Mouse (Mus musculus) lung, postnatal 0 days (tissue): Measurements from ENCODE around the gene Sft2d1. TPM values are rescaled to one million over a fixed set of nuclear protein-coding genes. Genes with fewer than 3 reads are reported as not detected.

Experiments
- ATAC-seq: fragments of 200-750 bp; cut with Nextera tagmentation; 2 replicates; pipeline ENCODE4 v1.8.0; 2017; ENCODE audit warnings: moderate library complexity
- DNase-seq: peaks from one replicate; pipeline ENCODE4 v3.0.0-alpha.2; 2016; ENCODE audit warnings: low spot score
- H3K27ac ChIP-seq: fragments of 300-500 bp; sonication (generic); 2 replicates; pipeline ENCODE4 v1.5.1; 2014; ENCODE audit warnings: antibody characterized with exemption, mild to moderate bottlenecking, low read length, mixed read lengths
- H3K27me3 ChIP-seq: fragments of 300-500 bp; sonication (generic); replicated peaks from 2 replicates; pipeline ENCODE4 v1.6.1; 2014; ENCODE audit warnings: low read length, mixed read lengths; ENCODE audit not compliant: insufficient read depth
- H3K36me3 ChIP-seq: fragments of 300-500 bp; sonication (generic); 2 replicates; pipeline ENCODE4 v1.6.1; 2014; ENCODE audit warnings: low read length, mixed read lengths; ENCODE audit not compliant: insufficient read depth
- H3K4me1 ChIP-seq: fragments of 300-500 bp; sonication (generic); 2 replicates; pipeline ENCODE4 v1.6.1; 2014; ENCODE audit warnings: antibody characterized with exemption, low read depth, low read length, mixed read lengths; ENCODE audit not compliant: insufficient read depth
- H3K4me2 ChIP-seq: fragments of 300-500 bp; sonication (generic); replicated peaks from 2 replicates; pipeline ENCODE4 v1.6.1; 2014; ENCODE audit warnings: low read depth, mild to moderate bottlenecking, low read length, moderate library complexity, mixed read lengths
- H3K4me3 ChIP-seq: fragments of 300-500 bp; sonication (generic); 2 replicates; pipeline ENCODE4 v1.5.1; 2014; ENCODE audit warnings: low read depth, low read length
- H3K9ac ChIP-seq: fragments of 300-500 bp; sonication (generic); replicated peaks from 2 replicates; pipeline ENCODE4 v1.6.1; 2014; ENCODE audit warnings: low read depth, mild to moderate bottlenecking
- H3K9me3 ChIP-seq: fragments of 300-500 bp; sonication (generic); 2 replicates; pipeline ENCODE4 v1.6.1; 2016; ENCODE audit warnings: low read length, mixed read lengths
- CTCF ChIP-seq: IDR thresholded peaks from 2 replicates; pipeline ENCODE4 v1.5.1; 2016; ENCODE audit warnings: antibody characterized with exemption, mild to moderate bottlenecking
- EP300 ChIP-seq: IDR thresholded peaks from 2 replicates; pipeline ENCODE4 v1.6.1; 2016; ENCODE audit warnings: antibody characterized with exemption, mild to moderate bottlenecking, control low read depth
- WGBS: fragments of 180-500 bp; shearing (Covaris S2); extraction: QIAGEN DNeasy Blood & Tissue Kit; methylation state at CpG from one replicate; pipeline ENCODE4 v1.1.7; 2014; 5-methylcytosine and 5-hydroxymethylcytosine counted together
- polyA plus RNA-seq: library from polyadenylated mRNA; unstranded; fragments of >200 nt; fragmentation: Nextera tagmentation; extraction: Ambion mirVana; gene quantifications from 2 replicates; pipeline ENCODE4 v1.2.1, GENCODE M21; 2015

The Sft2d1 gene
- polyA plus RNA-seq, 1 experiment from 2014 or later: 115 TPM

DNA sequence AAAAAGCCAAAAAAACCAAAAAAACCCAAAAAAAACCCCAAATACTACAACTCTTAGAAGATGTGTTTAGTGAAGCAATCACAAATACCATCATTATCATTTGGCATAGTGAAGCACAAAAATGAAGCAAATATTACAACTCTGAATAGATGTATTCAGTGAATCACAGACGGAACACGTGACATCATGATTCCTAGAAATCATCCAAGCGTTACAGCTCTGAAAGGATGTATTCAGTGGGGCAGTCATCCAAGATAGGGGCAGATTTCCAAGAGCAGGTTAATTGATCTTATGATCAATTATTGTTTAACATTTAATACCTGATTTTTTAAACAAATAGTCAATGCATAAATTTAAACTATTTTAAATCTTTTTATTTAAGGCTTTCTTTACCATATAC lies 33.6 kb upstream of the Sft2d1 start:
- H3K4me1 ChIP-seq: 0 out of 2 replicates have a peak, but pooled peaks cover 1% of the 10 kb centered on the region
- H3K36me3 ChIP-seq: no peaks in the 10 kb centered on the region
- no peak overlapping the region for H3K4me3 ChIP-seq
- no peaks in the 10 kb centered on the region for H3K9me3 ChIP-seq
- H3K27ac ChIP-seq: no peak overlapping the region
- H3K9ac ChIP-seq: no peak overlapping the region
- DNase-seq (no peak), ATAC-seq (no peak)
- WGBS: 86% methylated on average over 3 of the region's 3 CpGs
- H3K27me3 ChIP-seq: no peaks in the 10 kb centered on the region
- no peak for TF ChIP-seq EP300
- TF ChIP-seq CTCF: no peak
- H3K4me2 ChIP-seq: no peak overlapping the region

DNA sequence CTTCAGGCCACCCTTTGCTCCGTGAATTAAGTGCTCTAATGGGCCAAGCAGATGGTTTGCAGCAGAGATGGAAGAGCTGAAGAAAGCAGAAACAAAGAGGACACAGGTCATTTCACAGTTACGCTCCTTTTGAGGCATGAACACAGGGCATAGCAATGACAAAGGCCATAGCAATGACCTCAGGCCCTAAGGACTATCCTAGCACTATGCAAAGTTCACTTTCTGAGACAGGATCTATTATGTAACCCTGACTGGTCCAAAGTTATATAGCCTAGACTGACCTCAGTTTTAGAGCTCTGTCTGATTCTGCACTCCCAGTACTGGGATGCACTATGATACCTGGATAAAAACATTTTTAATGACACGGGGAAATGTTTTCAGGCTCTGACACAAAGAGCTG lies 32.5 kb upstream of the Sft2d1 start:
- no peaks in the 10 kb centered on the region for H3K36me3 ChIP-seq
- no peak for DNase-seq
- 69% methylated on average over 3 of the region's 3 CpGs for WGBS
- no peaks in the 10 kb centered on the region for H3K27me3 ChIP-seq
- no peak for TF ChIP-seq EP300
- TF ChIP-seq CTCF: no peak
- no peak overlapping the region for H3K27ac ChIP-seq
- no peak overlapping the region for H3K4me2 ChIP-seq
- no peak overlapping the region for H3K9ac ChIP-seq
- no peaks in the 10 kb centered on the region for H3K4me1 ChIP-seq
- ATAC-seq: no peak
- H3K4me3 ChIP-seq: no peak overlapping the region
- no peaks in the 10 kb centered on the region for H3K9me3 ChIP-seq

DNA sequence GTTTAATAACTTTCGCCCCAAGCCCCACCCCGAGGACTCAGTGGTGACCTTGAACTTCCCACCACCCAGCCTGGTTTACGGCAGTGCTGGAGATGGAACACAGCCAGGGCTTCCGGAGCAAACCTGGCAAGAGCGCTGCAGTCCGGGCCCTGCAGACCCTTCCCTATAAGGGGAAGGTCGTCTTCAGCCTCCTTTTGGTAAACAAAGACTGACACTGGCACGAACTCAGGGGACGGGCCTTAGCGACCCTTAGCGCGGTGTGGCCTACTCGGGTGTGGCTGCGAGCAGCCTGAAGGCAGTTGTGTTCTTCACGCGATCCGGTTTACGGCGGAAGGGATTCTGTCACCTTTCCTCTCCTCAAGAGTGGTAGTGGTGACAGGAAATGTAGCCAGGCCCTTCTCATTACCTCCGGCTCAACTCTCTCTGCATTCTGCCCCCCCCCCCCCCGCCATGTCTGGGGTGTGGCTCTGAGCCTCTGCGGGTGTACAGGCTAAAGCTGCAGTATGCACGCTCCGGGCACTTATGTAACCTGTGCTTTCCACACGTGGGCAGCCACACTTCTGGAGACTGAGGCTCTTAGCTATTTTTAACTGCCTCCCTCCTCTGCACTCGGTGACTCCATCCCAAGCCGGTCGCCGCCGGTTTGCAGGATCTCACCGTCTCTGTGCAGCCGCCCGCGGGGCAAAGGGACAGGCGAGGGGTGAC lies 27.9 kb upstream of the Sft2d1 start, which contains the start of gene Mpc1:
Gene Mpc1, plus strand, starts transcription at position 84 of the 705 bp plus-strand sequence.
- Histone ChIP-seq H3K4me3 (peak within 1 kb of the TSS; percentile 80), H3K27me3 (no peaks in the 10 kb centered on the region), H3K9me3 (no peaks in the 10 kb centered on the region), H3K4me2 (peak within 1 kb of the TSS; percentile 97), H3K36me3 (no peaks in the 10 kb centered on the region), H3K27ac (peak within 1 kb of the TSS; percentile 97), H3K4me1 (peaks cover 8% of the 10 kb centered on the region; the same call in 1 of the 2 replicates), H3K9ac (peak within 1 kb of the TSS; percentile 76)
- under 1% methylated on average over 34 of the region's 35 CpGs for WGBS
- ATAC-seq (peak; percentile 77), DNase-seq (peak; percentile 89)
- TF ChIP-seq EP300 (no peak; the same call in 1 of the 2 replicates), CTCF (no peak)

DNA sequence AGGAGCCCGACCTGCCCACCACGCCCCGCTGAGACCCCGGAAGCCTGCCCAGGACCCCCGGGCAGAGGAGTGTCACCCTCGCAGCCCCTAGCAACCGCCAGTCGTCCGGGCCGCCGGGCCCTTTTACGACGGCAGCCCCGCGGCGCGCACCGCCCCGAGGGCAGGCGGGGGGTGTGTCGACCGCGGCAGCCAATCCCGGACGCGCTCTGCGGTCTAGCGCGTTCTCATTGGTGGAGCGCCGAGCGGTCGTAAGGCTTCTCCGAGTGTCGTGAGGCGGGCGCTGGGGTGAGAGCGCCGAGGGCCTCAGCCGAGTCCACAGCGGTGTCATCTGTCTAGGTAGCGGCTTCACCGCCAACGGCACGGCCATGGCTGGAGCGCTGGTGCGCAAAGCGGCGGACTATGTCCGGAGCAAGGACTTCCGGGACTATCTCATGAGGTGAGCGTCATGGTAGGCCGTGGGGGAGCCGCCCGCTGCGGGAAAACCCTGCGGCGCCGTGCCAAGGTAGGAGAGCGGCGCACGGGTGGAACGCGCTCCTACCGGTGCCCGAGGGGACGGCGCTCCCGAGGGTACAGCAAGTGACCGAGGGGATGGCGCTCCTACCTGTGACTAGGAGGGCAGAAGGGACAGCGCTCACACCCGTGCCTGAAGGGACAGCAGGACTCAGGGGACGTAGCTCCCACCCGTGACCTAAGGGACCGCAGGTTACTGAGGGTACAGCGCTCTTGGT lies 27.2 kb upstream of the Sft2d1 start:
- under 1% methylated on average over 63 of the region's 77 CpGs for WGBS
- Histone ChIP-seq H3K9ac (peak overlapping the region; percentile 76), H3K27me3 (no peaks in the 10 kb centered on the region), H3K4me2 (peak overlapping the region; percentile 97), H3K4me1 (peaks cover 8% of the 10 kb centered on the region; the same call in 1 of the 2 replicates), H3K9me3 (no peaks in the 10 kb centered on the region), H3K36me3 (no peaks in the 10 kb centered on the region), H3K27ac (peak overlapping the region; percentile 97), H3K4me3 (peak overlapping the region; percentile 80)
- TF ChIP-seq CTCF (peak; percentile 61), EP300 (no peak)
- peak; percentile 98 for DNase-seq
- ATAC-seq: peak; percentile 97

DNA sequence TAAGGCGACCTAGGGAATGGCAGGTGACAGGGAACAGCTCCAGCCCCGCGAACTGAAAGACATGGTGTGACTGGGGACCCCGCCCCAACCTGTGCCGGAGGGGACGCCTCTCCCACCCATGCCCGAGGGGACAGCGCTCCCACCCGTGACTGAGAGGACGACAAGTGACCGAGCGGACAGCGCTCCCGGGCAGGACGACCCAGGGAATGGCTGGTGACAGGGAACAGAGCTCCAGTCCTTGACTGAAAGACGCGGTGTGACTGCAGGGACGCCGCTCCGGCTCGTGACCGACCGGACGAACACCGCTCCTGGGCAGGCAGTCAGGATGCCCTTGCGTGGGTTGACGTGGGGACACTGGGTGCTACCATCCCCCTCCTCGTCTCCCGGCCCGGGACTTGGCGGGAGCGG lies 26.6 kb upstream of the Sft2d1 start:
- Histone ChIP-seq H3K36me3 (no peaks in the 10 kb centered on the region), H3K9ac (peak overlapping the region; percentile 76), H3K4me1 (peaks cover 8% of the 10 kb centered on the region; the same call in 1 of the 2 replicates), H3K9me3 (no peaks in the 10 kb centered on the region), H3K27me3 (no peaks in the 10 kb centered on the region), H3K4me3 (peak overlapping the region; percentile 80), H3K27ac (peak overlapping the region; percentile 97), H3K4me2 (peak overlapping the region; percentile 97)
- WGBS: under 1% methylated on average over 32 of the region's 32 CpGs
- TF ChIP-seq EP300 (no peak), CTCF (no peak; the same call in 1 of the 2 replicates)
- peak; percentile 52 for DNase-seq
- ATAC-seq: peak; percentile 3

DNA sequence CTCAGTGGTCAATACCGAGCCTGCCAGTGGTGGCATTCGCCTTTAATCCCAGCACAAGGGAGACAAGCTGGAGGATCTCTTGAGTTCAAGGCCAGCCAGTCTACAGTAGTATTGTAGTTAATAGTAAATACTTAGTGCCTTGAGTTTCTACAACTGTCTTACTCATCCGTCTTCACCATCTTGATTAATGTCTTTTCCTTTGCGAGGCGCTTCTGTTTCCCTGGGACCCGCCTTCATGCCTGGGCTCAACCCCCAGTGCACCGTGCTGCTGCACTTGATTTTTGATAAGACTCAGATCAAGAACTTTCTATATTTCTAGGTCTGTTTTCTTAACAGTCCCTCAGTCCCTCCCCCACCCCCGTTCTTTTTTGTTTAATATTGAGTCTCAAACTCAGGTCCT lies 25.8 kb upstream of the Sft2d1 start:
- peaks cover 8% of the 10 kb centered on the region; the same call in 1 of the 2 replicates for H3K4me1 ChIP-seq
- H3K4me2 ChIP-seq: peak overlapping the region; percentile 97
- H3K9me3 ChIP-seq: no peaks in the 10 kb centered on the region
- TF ChIP-seq CTCF (no peak), EP300 (no peak)
- DNase-seq (no peak), ATAC-seq (no peak)
- WGBS: 33% methylated on average over 8 of the region's 8 CpGs
- no peaks in the 10 kb centered on the region for H3K36me3 ChIP-seq
- H3K27ac ChIP-seq: no peak overlapping the region
- no peaks in the 10 kb centered on the region for H3K27me3 ChIP-seq
- peak overlapping the region; percentile 80; the same call in 1 of the 2 replicates for H3K4me3 ChIP-seq
- H3K9ac ChIP-seq: peak overlapping the region; percentile 76; the same call in 1 of the 2 replicates
